Mouse (Mus musculus) layer of hippocampus, postnatal 36 days (tissue): Measurements from ENCODE around the gene Pik3ap1. TPM values are rescaled to one million over a fixed set of nuclear protein-coding genes. Genes with fewer than 3 reads are reported as not detected.

ENCODE experiments used
- total RNA-seq, 2 experiments: library from RNA; stranded (reverse); gene quantifications; 2 replicates each; pipeline ENCODE4 v1.2.3; 2021

Pik3ap1 gene
- total RNA-seq, 2 experiments from 2014 or later, result 1.9 to 2.3 TPM

Other genes with a start within 250 kb of the Pik3ap1 start
- gene Tll2, start 178.3 kb downstream of the Pik3ap1 start, total RNA-seq, result under 1 TPM; 0.58 to 0.85 TPM
- gene Tm9sf3, start 121.1 kb downstream of the Pik3ap1 start, total RNA-seq, result 100 to 1,000 TPM; 121 to 128 TPM
- gene Lcor, start 97.5 kb upstream of the Pik3ap1 start, total RNA-seq, result 10 to 100 TPM; 19.0 to 21.4 TPM
- 10 to 100 TPM; 12.5 to 13.1 TPM for gene Gm340, start 197.3 kb upstream of the Pik3ap1 start, total RNA-seq